Mouse (Mus musculus) brain, adult 10 weeks (tissue): ENCODE measurements around the gene Rxylt1. TPM values are rescaled to one million over a fixed set of nuclear protein-coding genes. Genes with fewer than 3 reads are reported as not detected.

ENCODE experiments used
- polyA plus RNA-seq: library from polyadenylated mRNA; stranded (reverse); fragments of 350-450 nt; fragmentation: Illumina TruSeq; extraction: RNeasy Lipid Tissue Mini Kit (QIAGEN cat#74804); gene quantifications from one replicate; pipeline ENCODE4 v1.2.3, GENCODE M21; 2015; ENCODE audit warnings: low read depth, low replicate concordance

Gene Rxylt1
- polyA plus RNA-seq, result 38.6 TPM

GRCm38 (mm10) chr10:122096980-122097844, at the start of gene Rxylt1:
Rxylt1 (minus strand) TSS chr10:122097371.

DNA sequence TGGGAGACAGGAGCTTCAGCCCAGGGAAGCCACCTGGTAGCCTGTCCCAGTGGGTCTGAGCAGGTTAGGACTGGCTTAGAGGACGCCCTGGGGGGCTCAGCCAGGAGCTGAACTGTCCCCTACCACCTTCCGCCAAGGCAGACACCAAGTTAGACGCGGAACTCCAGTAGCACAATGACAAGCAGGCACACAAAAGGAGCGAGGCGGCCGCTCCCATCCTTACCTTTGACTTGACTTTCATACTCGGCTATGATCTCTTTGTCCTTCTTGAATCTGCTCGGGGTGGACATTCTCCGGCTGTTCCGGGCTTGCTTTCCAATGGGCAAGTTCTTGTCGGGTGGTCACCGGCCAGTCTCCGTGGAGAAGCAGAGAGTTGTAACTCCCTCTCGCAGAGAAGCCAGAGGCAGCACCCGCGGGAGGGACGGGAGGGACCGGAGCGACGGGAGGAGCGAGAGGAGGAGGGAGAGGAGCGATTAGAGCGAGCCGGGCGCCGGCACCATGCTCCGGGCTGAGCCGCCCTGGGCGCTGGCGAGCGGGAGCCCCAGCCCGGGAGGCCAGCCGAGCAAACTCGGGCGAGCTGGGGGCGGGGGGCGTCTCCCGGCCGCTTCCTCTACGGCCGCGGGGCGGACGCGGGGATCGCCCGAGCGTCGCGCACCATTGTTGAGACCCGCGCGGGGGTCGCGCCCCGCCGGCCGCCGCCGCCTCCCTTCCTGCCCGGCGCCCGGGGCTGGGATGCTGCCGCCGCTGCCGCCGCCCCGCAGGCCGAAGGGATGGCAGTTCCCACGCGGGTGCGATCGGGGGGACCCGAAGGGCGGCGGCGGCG, 50.1 kb downstream of the Rxylt1 start, which contains the start of gene Srgap1:
Gene Srgap1 (minus strand): TSS at position 412 of the 823 bp plus-strand sequence.

Other genes starting within 250 kb of the Rxylt1 start
- gene Srgap1, start 50.1 kb downstream of the Rxylt1 start, polyA plus RNA-seq, result 9.3 TPM